Mouse (Mus musculus) layer of hippocampus, adult 2 months (tissue): ENCODE data around the gene Spdya. TPM values are rescaled to one million over a fixed set of nuclear protein-coding genes. Genes with fewer than 3 reads are reported as not detected.
A peak's percentile ranks its signal among the peaks of the same experiment; 100 is the strongest.
"Not testable (repeated sequence)": the region's sequence is repeated elsewhere in the genome, so short reads cannot be mapped to it uniquely, and the experiment has no call there.

Experiments used
- DNase-seq, 2 experiments: peaks; one replicate each; pipeline ENCODE4 v3.0.0; 2022; ENCODE audit warnings: low spot score in 2 of 2
- H3K27ac ChIP-seq: fragments of 200-600 bp; 2 replicates; pipeline ENCODE4 v1.8.1; 2022
- H3K4me3 ChIP-seq: fragments of 200-600 bp; 2 replicates; pipeline ENCODE4 v1.8.1; 2022; ENCODE audit warnings: mild to moderate bottlenecking
- CTCF ChIP-seq: fragments of 200-600 bp; conservative IDR thresholded peaks from 2 replicates; pipeline ENCODE4 v1.8.1; 2022; ENCODE audit warnings: antibody characterized with exemption, mild to moderate bottlenecking, moderate library complexity
- long read RNA-seq, 2 experiments: library from polyadenylated mRNA; stranded (forward); transcript quantifications; one replicate each; pipeline ENCODE4 v2.0.0; 2021; ENCODE audit warnings: borderline mapping rate in 2 of 2
- total RNA-seq, 2 experiments: library from RNA; stranded (reverse); gene quantifications; 2 replicates each; pipeline ENCODE4 v1.2.3; 2021

Gene Spdya
- total RNA-seq, result 1 to 10 TPM in 1 of 2 experiments, under 1 TPM in 1; 1.00 to 1.2 TPM
- long read RNA-seq, experiment 1, partial matches to known transcripts, result 0 of 1 reads
- long read RNA-seq, experiment 1, other reads (novel, unspliced or antisense), result 0 of 1 reads
- long read RNA-seq, experiment 2, partial matches to known transcripts, result 0 of 2 reads
- long read RNA-seq, experiment 2, other reads (novel, unspliced or antisense), result 2 of 2 reads

DNA sequence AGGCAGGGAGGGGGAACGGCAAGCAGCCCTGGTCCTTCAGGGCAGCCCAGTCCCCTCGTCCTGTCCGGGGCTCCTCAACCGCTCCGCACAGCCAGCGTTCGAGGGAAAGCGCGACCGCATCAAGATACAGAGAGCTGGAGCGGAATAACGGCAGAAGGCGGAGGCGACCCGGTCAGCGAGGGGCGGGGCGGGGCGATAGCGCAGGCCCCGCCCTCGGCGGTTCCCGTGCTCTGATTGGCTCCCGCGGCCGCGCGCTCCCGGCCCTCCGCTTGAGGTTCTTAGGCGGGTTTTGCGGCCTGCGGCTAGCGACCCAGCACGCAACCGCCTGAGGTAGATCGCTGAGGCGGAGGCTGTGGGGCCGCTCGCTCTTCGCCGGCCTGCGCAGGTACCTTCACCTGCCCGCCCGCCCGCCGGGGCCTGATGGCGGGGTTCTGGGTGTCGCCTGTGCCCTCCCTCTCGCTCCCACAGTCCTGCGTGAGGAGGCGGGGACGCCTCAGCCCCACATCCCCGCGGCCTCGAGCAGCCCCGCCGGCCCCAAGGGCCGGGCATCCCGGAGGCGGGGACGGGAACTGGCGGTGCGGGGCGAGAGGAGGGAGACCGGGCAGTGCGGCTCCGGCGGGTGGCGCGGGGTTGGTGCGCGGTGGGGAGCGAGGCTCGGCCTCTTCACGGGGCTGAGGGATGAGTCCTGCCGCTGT lies at the start of gene Spdya:
Gene Spdya, plus strand, starts transcription at position 305 of the 695 bp plus-strand sequence.
- Histone ChIP-seq H3K27ac (peak within 1 kb of the TSS; percentile 81), H3K4me3 (peak within 1 kb of the TSS; percentile 92)
- peak; percentile 74 to 80 for DNase-seq
- TF ChIP-seq CTCF, result no peak

DNA sequence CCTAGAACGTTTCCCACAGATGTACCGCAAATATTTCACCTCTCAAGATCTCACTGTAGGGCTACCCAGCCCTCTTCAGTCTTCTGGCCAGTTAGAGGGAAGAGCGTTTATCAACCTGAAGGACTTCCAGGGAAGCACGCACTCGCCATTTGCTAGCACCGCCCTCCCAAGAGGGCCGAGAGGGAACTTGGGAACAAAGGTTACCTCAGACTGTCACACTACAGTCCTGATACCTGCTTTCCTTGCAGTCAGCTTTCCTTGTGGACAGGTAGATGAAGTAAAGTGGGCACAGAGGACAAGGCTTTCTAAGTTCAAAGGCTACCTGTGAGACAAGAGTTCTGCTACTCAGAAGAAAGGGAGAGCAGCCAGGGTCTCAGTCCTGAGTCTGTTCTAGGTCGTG lies 45.0 kb upstream of the Spdya start:
- TF ChIP-seq CTCF, result no peak
- Histone ChIP-seq H3K27ac (no peak overlapping the region), H3K4me3 (no peak overlapping the region)
- DNase-seq, result no peak

DNA sequence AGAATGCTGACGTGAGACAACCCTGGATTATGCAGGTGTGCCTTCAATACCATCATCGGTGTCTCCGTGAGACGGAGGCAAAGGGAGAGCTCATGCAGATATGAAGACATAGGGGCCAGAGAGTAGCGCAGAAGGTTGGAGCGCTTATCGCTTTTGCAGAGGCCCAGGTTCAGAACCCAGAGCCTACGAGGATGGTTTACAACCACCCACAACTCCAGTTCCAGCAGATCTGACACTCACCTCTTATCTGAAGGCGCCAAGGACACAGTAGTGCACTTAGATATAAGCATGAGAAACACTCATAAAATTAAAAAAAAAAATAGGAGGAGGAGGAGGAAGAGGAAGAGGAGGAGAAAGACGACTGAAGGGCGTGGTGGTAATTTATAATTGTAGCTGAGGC lies 41.6 kb upstream of the Spdya start:
- TF ChIP-seq CTCF, result no peak

DNA sequence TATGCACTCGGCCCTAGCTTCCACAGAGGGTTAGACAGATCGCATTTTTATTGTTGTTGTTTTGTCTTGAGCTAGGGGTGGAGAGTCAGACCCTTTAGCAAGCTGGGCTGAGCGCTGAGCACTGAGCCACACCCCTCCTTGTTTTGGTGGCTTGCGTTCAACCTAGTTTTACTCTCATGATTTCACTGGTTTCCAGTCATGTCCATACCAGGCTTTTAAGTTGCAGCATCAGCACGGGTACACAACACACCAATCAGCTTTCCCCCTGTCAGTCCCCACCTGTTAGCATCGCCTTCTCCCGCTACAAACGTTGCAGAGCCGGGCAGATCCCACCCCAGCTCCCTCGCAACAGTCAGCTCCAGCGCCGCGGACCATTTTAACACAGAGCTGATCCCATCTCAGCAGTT lies 25.6 kb upstream of the Spdya start:
- Histone ChIP-seq H3K4me3 (peak overlapping the region; percentile 82), H3K27ac (no peak overlapping the region)
- no peak for TF ChIP-seq CTCF
- DNase-seq, result no peak

More for the DNA sequence above, 41.6 kb upstream of the Spdya start:
- Histone ChIP-seq H3K27ac (no peak overlapping the region), H3K4me3 (no peak overlapping the region)
- DNase-seq, result no peak

DNA sequence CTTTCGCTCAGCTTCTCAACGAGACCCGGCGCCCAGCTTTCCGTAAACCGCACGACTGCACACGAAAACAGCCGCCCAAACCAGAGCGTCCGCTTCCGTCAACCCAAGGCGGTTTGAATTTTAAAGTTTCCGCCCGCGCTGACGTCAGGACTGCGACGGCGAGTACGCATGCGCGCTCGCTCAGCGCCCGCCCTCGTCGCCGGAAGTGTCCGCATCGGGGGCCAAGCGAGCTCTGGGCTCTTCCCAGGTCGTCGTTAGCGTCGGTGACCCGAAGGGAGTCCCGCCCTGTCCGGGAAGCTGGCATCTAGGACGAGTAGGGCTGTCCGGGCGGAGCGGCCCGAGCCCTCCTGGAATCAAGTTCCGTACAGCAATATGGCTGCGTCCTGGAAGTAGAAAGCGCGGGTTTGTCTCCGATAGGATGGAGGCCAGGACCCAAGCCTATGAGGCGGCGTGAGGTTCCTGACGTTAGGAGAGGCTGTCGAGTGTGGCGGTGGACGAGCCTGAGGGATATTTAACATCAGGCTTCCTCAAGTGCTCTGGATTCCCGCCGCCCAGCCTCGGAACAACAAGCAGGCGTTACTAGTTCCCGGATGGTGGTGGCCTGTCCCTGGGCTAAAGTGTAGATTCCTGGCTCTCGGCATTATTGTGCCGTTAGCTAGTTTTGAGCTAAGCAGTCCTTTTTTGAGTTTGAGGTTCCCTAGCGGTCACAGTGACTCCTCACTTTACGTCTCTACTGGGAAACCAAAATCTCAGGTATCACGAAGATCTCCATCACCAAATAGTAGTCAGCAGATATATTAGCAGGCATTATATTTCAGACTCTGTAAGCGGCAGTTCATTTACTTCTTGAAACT lies 24.9 kb upstream of the Spdya start, which contains the start of gene Ndc80:
Gene Ndc80, minus strand, starts transcription at position 147 of the 854 bp plus-strand sequence.
- H3K4me3 ChIP-seq, result peak within 1 kb of the TSS; percentile 82

DNA sequence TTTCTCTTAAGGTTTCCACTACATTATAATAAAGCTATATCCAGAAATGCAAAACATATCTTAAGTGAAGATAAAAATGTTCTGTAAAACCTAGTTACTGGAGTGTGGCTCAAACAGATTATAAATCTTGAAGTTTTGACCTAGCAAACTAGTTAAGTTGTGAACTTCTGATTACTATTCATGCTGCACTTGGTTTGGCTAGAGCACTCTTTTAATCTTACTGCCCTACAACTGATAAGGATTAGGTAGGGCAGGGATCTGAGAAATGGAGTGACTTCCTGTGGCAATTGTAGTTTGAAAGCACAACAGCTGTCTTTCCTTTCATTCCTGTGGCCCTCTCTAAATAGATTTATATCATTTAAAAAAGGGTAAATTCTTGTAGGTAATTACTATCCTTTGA lies 23.8 kb upstream of the Spdya start:
- no peak for DNase-seq
- Histone ChIP-seq H3K27ac (no peak overlapping the region), H3K4me3 (no peak overlapping the region)
- no peak for TF ChIP-seq CTCF

More for the DNA sequence above, 24.9 kb upstream of the Spdya start, which contains the start of gene Ndc80:
- TF ChIP-seq CTCF, result peak; percentile 63
- peak; percentile 83 to 91 for DNase-seq
- peak within 1 kb of the TSS; percentile 97 for H3K27ac ChIP-seq

DNA sequence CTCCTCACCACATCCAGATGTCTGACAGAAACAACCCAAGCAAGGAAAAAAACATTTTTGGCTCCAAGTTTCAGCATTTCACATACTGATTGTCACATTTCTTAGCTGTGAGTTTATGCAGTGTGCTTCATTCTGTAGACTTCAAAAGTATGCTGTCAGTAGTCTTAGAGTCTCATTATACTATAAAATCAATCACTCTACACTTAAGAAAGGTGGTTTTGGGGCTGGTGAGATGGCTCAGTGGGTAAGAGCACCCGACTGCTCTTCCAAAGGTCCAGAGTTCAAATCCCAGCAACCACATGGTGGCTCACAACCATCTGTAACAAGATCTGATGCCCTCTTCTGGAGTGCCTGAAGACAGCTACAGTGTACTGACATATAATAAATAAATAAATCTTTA lies 16.3 kb upstream of the Spdya start:
- not testable (repeated sequence) for H3K27ac ChIP-seq, H3K4me3 ChIP-seq, DNase-seq

DNA sequence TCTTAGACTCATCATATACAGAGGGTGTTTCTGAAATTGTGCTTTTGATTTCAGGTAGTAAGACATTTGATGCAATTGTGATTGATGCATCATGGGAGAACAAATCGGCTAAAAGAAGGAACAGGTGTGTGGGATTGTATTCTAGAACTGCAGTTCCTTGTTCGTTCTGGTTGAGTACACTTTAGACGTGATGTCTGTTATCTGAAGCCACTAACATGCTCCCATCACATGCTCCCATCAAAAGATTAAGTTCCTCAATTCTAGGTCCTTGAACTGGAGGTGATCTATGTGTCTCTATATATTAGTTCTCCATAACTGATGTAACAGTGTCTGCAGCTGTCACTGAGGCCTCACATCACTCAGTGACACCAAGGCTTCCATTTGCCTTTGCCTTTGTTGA lies 14.7 kb upstream of the Spdya start:
- no peak for DNase-seq
- H3K27ac ChIP-seq, result no peak overlapping the region
- TF ChIP-seq CTCF, result no peak
- no peak overlapping the region for H3K4me3 ChIP-seq

DNA sequence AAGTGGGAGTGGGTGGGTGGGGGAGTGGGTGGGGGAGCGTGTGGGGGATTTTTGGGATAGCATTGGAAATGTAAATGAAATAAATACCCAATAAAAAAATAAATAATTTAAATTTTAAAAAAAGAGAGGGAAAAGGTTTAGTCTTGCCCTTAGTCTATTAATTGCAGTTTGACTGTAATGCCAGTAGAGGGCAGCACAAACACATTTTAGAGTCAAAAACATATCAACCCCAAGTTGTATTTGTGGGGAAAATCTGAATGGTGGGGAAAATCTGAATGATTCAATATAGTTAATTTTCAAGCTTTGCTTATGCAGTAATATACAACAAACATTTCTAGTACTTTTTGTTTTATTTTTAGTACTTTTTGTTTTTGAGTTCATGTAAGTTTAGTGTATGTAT lies 3.3 kb upstream of the Spdya start:
- peak; percentile 81 for TF ChIP-seq CTCF
- Histone ChIP-seq H3K27ac (no peak overlapping the region), H3K4me3 (no peak overlapping the region)
- peak in 1 of 2 experiments; percentile 42 for DNase-seq

DNA sequence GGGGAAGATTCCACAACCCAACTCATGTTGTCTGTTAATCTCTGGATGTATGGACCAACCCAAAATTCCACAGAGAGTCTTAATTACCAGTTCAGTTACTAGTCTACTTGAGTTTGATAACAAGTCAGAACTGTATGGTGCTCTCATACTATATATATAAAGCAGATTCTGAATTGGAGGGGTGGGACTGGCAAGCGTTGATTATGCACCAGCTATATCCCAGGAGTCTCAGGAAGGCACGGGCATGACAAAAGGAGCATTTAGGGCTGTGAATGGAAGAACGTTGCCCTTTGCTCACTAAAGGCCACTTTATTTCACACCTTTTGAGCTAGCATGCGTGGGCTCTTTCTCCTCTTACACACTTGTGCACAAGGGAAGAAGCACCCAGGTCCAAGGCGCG lies 511 bp upstream of the Spdya start:
- Histone ChIP-seq H3K4me3 (peak overlapping the region; percentile 92), H3K27ac (peak overlapping the region; percentile 81; the same call in 1 of the 2 replicates)
- TF ChIP-seq CTCF, result no peak
- no peak for DNase-seq

DNA sequence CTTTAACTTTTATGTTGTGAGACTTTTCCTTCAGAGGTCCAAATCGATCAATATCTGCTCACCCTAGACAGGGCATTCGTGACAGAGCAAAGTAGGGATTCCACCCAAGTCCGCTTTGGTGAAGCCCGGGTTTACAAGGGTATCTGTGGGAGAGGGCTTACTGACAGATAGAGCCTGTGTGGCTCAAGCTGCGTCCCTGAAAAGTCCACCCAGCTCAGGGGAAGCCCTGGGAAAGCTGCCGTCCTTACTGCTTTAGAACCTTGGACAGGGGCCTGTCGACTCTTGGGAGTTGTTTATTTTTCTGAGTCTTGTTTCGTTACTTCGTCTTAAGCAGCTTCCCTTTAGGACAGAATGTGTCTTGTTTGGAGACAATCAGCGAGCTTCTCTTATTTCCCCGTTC lies 1.0 kb downstream of the Spdya start:
- no peak for DNase-seq
- Histone ChIP-seq H3K4me3 (peak overlapping the region; percentile 92; the same call in 1 of the 2 replicates), H3K27ac (no peak overlapping the region)
- no peak for TF ChIP-seq CTCF

DNA sequence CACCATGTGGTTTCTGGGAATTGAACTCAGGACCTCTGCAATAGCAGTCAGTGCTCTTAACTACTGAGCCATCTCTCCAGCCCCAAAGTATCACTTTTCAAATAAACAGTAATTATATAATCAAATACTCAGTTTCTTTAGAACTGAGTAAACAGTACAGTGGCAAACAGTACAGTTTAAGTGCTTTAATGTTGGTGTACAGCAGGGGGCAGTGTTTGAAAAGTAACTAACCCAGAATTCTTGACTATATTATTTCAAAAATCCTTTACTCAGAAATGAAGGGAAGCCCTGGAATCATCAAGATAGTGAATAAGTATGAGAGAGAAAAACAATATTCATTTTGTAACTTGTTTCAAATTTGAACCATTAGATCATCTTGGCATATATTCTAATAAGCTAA lies 9.8 kb downstream of the Spdya start:
- DNase-seq, result peak in 1 of 2 experiments; percentile 67
- Histone ChIP-seq H3K27ac (no peak overlapping the region), H3K4me3 (no peak overlapping the region)
- peak; percentile 93 for TF ChIP-seq CTCF

DNA sequence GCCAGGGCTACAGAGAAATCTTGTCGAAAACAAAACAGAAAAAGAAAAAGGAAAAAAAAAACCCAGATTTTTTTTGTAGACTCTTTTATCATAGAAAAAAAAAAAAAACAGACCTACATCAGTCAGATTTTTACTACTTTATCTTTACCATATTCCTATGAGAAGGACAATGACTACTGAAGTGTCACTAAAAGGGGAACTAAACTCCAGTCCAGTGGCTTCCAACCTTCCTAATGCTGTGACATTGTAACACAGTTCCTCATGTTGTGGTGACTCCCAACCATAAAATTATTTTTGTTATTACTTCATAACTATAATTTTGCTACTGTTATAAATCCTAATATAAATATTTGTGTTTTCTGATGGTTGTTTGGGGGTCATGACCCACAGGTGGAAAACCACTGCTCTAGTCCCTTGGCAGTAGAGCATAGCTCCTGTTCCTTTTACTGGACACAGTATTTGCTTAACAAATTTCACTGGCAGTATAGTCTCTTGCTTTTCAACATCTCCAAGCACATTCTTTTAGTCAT lies 27.4 kb downstream of the Spdya start:
- no peak overlapping the region for H3K4me3 ChIP-seq
- DNase-seq, result no peak
- H3K27ac ChIP-seq, result no peak overlapping the region
- no peak for TF ChIP-seq CTCF
